Mouse (Mus musculus): ENCODE data around the gene Cbr3.
"Not testable (repeated sequence)": the region's sequence is repeated elsewhere in the genome, so short reads cannot be mapped to it uniquely, and the experiment has no call there.

Cbr3 gene

DNA sequence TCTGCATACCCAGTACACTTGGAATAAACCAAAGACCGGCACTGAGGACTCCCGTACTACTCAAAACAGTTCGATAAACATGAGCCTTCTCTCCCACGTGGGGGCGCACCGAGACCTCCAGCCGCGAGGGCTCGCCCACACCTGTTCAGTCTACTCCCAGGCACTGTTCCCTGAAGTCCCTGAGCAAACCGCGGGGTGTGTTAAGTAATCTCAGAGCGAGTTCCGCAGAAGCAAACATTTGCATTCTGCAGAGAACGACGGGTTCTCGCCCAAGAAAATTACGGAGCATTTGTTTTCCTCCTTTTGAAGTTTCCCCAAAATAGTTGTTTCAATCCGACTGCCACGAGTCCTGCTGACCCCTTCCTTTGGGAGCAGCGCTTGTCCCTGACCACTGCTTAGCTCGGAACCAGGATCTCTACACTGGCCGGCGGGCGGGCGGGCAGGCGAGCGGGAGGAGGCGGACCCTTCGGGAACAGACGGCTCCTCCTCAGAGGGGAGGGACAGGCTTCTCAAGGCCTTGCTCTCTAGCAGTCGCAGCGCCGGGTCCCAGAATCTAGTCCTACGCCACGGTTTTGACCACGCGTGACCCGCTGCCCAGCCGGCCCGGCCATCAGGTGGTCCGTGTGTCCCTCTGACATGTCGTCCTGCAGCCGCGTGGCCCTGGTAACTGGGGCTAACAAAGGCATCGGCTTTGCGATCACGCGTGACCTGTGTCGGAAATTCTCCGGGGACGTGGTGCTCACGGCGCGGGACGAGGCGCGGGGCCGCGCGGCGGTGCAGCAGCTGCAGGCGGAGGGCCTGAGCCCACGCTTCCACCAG lies at the start of gene Cbr3:
TSS of gene Cbr3 (plus strand) at position 527 of the 819 bp plus-strand sequence.
- DNase-seq: peak; percentile 68

DNA sequence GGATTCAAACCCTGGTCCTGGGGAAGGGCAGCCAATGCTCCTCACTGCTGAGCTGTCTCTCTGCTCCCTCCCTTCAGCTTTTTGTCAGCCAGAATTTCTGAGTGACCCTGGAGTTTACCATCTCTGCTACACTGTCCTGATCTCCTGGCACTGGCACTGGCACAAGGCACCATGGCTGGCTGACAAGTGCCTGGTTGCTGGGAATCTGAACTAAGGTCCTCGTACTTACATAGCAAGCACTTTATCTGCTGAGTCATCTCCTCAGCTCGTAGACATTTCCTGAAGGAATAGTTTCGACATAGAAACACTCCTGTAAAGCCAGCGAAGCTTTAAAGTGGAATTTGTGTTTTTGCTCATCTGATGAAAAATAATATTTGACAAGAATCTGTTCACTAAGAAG lies 39.0 kb upstream of the Cbr3 start:
- DNase-seq: no peak

DNA sequence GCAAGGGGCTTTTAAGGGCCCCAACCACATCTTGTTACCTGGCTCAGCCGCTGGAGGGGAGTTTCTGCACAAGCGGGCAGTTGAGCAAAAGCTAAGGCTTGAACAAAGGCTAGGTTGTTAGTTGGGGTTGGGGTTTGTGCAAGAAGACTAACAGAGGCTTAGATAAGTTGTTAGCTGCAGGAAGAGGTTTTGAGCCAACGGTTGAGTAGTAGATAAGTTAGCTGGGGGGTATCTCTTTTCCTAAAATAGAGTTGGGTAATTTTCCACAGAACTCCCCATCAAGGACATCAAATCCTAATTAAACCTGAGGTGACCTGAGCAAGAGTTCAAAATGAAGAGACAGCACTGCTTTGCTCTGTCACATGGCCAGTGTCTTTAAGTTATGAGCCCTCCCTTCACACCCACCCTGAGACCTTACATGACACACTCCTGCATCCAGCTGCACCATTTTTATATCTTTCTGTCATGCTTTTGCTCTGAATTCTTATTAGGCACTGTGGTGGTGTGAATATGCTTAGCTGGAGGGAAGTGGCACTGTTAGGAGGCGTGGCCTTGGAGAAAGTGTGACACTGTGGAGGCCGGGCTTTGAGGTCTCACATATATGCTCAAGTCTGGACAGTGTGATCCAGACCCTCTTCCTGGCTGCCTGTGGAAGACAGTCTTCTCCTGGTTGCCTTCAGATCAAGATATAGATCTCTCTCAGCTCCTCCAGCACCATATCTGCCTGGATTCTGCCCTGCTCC lies 34.4 kb upstream of the Cbr3 start:
- DNase-seq: no peak

DNA sequence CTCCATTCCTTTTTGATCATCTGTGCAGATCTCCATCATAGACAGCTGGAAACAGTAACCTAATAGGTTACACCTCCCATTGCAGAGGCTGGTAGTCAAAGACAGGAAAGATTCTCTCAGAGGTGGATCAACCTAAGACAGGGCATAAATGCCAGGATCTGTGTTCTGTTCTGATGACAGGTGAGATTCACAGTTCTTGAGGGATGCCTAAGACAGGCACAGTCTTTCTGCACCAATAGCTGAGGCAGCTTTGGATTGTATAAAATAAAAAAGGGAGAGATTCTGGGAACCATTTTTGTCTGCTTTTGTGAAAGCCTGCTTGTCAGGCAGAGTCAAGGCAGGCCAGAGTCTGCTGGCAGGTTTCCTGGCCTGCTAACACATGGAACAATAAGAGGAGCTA lies 15.0 kb upstream of the Cbr3 start:
- no peak for DNase-seq

DNA sequence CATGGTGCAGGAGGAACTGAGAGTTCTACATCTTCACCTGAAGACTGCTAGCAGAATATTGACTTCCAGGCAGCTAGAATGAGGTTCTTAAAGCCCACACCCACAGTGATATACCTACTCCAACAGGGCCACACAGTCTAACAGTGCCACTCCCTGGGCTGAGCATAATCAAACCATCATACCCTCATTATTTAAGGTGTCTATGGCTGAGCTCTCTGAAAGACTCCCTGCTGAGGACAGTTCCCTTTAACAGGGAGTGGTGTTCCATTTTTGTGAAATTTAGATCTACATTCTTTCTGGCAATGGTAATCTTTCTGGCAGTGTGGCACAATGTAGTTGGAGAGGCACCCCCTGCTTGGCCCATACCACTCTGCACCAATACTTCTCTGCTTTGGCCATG lies 13.5 kb upstream of the Cbr3 start:
- DNase-seq: no peak

DNA sequence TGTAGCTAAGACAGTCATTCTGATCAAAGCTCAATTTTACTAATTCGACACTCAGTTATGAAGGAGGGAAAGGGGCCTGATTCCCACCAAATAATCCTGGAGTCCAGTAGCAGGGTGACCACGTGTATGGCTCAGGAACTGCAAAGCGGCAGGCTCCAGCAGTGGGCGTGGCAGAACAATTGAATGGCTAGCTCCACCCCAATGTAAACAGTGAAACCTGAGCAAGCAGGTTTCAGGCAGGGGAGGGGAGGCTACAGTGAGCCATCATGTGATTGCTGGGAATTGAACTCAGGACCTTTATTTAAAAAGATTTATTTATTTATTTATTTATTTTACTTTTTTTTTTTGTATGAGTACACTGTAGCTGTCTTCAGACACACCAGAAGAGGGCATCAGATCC lies 12.5 kb upstream of the Cbr3 start:
- not testable (repeated sequence) for DNase-seq

DNA sequence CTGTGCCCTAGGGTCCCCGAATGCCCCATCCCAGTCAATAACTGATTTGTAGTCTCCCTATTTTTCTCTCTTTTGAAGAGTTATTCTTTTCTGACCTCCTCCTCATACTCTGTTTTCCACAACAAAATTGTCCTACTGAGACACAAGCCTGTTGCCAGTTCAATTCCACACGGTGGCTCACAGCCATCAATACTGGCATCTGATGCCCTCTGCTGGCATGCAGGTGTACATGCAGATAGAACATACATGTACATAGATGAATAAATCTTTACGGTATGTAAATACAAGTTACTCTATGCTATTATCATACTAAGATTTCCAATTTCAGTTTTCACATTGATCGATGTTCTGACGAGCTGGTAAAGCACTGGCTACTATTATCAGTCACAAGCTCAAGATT lies 12.0 kb upstream of the Cbr3 start:
- DNase-seq: no peak

DNA sequence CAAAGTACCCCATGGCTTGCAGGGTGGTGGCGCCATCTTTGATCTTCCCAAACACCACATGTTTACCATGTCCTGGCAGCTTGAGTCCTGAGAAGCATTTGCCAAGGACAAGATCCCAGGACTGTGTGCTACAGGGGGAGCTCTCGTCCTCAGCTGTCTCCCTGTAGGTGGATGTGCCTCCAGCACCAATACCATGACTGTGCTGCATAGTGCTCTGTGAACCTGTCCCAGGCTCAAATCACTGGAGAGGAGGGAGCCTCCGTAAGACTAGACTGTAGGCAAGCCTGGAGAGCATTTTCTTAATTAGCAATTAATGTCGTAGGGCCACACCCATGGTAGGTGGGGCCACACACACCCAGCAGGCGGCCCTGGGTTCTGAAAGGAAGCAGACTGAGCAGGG lies 6.6 kb upstream of the Cbr3 start:
- no peak for DNase-seq

DNA sequence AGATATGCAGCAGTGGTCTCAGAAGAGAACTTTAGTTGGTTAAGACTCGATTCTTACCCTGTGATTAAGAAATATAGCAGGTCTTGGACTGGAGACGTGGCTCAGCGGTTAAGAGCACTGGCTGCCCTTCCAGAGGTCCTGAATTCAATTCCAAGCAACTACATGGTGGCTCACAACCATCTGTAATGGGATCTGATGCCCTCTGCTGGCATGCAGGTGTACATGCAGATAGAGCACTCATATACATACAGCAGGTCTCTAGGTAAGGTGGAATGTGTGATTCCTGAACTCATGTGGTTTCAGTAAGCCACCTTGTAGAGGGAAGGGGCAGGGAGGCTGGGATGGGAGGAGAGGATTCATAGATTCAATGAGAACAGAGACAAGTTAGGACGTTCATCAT lies 4.8 kb upstream of the Cbr3 start:
- no peak for DNase-seq

DNA sequence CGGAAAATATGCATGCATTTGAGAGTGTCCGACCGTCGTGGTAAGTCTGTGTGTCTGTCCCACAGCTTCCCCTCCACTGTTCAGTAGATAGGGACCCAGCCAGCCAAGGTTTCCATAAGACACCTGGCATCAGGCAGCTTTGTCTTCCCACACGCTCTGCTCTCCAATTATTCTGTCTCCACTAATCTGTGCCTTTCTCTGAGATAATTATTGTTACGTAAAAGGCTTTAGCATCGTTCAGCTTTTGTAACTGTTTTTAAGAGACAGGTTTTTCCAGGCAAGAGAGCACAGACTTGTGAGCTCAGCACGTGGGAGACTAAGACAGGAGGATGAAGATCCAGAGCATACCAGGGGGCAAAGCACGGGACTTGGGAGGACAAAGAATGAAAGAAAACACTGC lies 3.9 kb upstream of the Cbr3 start:
- no peak for DNase-seq

DNA sequence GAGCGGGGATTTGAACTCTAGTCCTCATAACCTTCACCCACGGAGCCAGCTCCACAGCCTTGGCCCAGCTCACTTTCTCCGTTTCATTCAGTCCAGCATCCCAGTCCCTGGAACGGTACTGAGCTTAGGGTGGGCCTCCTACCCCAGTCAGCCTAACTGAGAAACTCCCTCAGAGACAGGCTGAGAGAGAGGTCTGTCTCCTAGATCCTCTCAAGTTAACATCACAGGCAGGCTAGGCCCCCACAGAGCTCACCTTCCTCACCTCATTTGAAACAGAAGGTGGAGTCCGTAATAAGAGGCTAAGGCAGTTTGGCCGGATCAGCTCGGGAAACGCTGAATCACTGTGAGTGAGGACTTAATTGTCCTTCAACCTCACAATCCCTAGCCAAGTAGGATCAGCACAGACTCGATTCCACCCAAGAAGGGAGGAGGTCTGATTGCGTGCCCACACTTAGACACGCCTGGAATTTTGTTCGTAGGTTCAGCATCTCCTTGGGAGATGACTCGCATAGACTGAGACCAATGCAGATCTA lies 793 bp upstream of the Cbr3 start:
- peak; percentile 57 for DNase-seq

DNA sequence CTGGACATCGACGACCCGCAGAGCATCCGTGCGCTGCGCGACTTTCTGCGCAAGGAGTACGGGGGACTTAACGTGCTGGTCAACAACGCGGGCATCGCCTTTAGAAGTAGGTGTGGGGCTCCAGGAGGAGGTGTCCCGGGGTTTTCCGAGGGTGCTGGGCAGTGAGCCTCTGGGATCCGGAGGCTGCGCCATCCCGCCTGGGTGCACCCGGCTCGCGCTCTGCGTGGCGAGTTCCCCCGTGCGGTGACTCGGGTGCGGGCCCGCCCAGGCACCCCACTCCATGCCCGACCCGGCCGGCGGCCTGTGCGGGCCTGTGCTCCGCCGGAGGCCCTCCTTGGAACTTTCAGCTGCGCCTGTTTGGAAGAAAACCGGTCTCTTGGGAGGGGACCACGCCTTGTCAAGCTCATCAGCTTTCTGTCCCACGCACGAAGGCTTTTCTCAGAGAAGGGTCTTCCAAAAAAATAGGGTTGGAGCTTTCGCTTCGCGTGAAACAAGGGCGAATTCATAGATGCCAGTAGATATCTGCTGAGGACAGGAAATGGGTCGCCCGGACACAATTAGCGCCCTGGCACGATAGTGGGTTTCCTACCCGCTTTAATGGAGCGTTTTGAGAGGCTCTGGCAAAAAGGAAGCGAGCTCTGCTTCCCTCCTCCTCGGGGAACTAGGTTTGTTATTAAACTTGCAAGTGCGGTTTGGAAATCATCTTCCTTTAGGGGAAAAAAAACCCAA lies 657 bp downstream of the Cbr3 start:
- peak; percentile 42 for DNase-seq

DNA sequence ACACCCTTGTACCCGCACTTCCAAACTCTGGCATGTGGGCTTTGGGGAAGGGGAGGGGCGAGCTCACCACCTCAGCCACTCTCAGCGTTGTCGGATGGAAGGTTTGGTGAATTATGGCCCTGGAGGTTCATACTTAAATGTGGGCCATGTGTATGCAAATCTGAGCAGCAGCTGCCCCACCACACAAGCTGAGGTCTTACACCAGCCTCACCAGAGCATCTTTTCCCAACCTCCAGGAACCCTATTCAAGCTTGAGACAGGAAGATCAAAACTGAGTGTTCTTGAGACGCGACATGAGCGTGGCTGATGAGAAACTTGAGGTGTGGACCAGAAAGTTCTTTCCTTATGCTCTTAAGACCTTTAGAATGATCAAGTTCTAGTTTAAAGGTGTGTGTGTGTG lies 1.4 kb downstream of the Cbr3 start:
- DNase-seq: no peak

DNA sequence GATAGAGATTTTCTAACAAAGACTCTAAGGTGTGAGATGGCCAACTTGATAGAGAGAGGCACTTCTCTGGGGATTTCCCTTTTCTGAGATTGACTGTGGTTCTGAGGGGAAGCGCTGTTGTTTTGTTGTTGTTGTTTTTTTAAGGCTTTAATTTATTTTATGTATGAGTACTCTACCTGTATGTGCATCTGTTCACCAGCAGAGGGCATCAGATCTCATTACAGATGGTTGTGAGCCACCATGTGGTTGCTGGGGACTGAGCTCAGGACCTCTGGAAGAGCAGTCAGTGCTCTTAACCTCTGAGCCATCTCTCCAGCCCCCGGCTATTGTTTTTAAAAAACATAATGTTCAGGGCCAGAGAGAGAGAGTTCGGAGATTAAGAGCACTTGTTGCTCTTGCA lies 2.8 kb downstream of the Cbr3 start:
- DNase-seq: not testable (repeated sequence)

DNA sequence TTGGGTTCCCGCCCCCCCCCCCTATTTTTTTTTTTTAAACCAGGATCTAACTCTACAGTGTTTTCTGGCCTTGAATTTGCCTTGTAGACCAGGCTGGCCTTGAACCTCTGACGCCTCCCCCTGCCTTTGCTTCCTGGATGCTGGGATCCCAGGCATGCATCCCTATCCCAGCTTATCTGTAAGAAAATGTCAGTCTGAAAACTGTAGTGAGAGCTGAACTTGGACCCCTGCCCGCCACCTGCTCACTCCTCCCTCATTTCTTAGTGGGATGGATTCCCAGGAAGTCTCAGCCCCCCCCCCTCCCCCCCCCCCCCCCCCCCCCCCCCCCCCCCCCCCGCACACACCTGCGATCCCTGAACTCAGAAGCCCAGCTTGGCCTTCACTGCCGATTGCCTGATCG lies 3.4 kb downstream of the Cbr3 start:
- DNase-seq: no peak

DNA sequence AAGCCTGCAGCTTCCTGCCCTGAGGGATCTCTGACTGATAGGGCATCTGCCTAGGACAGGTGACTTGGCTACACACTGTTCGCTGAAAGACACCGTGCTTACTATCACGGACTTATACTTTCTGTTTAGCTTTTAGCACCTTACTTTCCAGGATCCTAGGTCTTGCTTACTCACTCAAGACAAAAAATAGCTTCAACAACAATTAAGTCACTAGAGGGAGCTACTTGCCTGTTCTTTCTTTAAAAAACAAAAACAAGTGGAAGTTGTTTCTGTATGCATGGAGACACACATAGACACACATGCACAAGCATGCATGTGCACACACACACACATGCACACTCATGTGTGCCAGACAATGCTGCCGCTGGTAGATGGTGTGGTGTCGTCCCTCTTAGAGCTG lies 3.9 kb downstream of the Cbr3 start:
- peak; percentile 58 for DNase-seq

DNA sequence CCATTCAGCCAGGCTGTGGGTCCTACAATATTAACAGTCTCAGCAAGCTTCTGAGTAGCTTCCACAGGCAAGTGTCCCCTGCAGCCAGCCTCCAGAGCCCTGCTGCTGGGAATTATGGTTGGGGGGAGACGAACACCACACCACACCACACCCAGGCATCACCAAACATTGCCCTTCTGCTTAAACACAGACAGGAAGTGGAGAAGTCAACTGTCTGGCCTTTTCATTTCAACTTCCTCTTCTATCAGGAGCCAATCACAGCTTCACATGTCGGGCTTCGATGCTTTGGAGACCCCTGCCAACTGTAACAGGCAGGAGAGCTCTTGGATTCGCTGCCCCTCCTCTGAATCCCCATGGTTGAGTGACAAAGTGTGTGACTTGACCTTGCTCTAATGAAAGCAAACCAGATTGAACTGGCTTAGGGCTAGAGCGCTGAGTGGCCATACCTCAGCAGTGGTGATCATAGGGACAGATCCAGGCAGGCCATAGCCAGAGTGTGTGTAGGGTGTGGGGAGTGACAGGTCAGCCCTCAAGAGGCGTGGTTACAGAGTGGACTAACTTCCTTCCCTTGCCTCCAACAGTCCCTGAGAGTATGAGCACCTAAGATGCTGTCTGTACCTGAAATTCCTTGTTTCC lies 8.3 kb downstream of the Cbr3 start:
- no peak for DNase-seq

DNA sequence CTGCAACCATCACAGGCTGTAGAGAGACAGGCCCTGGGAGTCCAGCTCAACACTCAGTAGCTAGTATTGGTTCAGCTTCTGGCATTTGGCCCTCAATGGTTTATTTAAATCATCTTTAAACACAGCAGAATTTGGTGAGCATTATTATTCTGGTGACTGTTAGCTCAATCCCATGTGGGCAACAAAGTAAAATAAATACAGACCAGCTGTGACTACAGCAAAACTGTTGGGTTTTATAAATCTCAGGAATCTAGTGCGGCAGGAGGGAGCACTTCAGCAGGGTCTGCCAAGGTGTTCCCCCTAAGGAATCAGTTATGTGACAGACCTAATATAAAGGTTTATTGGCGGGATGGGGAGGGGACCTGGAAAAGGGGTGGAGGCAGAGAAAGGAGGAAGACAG lies 9.7 kb downstream of the Cbr3 start:
- no peak for DNase-seq

DNA sequence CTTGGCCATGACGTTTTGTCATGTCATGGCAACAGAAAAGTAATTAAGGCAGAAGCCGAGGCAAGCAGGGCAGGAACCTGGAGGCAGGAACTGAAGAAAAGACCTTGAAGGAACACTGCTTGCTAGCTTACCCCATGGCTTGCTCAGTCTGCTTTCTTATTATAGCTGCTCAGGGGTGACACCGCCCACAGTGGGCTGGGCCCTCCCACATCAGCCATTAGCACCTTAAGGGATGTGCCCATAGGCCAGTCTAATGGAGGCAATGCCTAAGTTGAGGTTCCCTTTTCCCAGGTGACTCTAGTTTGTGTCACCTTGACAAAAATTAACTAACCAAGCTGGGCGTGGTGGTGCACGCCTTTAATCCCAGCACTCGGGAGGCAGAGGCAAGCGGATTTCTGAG lies 24.1 kb downstream of the Cbr3 start:
- no peak for DNase-seq

DNA sequence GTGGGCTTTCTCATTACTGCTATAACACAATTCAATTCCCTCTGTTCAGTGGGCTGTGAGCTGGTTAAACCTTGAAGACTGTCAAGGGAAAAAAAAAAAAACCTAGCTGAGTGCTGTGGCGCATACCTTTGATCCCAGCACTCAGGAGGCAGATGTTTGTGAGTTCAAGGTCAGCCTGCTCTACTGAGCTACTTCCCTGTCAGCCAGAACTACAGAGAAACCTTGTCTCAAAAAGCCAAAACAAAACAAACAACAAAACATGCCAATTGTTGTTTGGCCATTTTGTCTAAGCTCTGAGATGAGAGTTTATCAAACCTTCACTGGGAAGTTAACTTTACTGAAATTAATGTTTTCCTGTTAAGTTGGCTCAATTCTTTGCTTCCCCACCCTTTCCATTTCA lies 26.2 kb downstream of the Cbr3 start:
- no peak for DNase-seq

DNA sequence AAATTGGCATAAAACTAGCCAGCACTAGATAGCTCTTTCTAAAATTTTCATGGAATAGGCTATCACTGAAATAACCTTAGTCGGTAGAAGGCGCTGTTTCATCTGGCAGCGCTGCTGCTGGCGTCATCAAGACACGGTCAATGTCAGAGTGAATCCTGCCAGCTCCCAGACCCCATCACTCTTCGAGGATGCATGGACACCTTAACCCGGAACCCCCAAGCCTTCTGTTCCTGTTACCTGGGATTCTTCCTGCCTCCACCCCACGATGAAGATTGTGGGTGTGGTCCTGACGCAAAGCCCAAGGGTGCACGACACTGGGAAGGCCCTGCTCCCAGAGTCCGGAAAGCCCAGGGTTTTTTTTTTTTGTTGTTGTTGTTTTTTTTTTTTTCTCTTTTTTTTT lies 27.9 kb downstream of the Cbr3 start:
- peak; percentile 85 for DNase-seq

DNA sequence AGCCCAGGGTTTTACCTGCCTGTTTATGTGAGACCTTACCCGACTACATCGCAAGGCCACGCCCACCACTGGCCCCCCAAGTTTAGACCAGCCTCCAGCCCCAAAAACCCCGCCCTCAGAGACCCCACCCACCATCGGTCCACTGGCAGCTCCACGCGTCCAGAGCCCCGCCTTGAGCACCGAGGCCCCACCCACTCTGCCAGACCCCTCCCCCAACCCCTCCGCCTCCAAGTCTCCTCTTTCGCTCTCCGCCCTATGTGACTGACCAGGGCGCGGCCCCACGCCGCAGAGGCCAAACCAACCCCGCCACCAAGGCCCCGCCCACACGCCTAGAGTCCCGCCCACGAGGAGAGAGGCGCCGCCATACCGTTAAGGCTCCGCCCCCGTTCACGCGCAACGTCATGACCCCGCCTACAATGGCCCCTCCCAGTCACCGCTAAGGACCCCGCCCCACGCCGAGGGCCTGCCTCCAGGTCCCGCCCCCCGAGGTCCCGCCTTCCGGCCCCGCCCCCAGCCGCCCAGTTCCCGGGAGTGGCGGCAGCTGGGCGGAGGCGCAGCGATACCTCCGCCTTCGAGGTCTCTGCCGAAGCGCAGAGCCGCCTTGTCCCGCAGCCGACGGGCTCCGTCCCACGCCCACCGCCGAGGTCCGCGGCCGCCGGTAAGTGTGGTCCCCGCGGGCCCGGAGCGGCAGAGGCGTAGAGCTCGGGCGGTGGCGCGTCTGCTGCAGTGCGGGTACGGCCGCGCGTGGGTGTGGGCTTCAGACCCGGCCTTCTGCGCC lies 28.6 kb downstream of the Cbr3 start, which contains the start of gene Dop1b:
TSS of gene Dop1b (plus strand) at position 494 of the 778 bp plus-strand sequence.
- peak; percentile 98 for DNase-seq
